Mouse (Mus musculus) NIH3T3 (cell line): ENCODE data around the gene Cenpi.
A peak's percentile ranks its signal among the peaks of the same experiment; 100 is the strongest.
"Not testable (repeated sequence)": the region's sequence is repeated elsewhere in the genome, so short reads cannot be mapped to it uniquely, and the experiment has no call there.

Source experiments
- DNase-seq: peaks from one replicate; pipeline ENCODE4 v3.0.0-alpha.2; 2012; ENCODE audit warnings: low read depth

Cenpi gene

DNA sequence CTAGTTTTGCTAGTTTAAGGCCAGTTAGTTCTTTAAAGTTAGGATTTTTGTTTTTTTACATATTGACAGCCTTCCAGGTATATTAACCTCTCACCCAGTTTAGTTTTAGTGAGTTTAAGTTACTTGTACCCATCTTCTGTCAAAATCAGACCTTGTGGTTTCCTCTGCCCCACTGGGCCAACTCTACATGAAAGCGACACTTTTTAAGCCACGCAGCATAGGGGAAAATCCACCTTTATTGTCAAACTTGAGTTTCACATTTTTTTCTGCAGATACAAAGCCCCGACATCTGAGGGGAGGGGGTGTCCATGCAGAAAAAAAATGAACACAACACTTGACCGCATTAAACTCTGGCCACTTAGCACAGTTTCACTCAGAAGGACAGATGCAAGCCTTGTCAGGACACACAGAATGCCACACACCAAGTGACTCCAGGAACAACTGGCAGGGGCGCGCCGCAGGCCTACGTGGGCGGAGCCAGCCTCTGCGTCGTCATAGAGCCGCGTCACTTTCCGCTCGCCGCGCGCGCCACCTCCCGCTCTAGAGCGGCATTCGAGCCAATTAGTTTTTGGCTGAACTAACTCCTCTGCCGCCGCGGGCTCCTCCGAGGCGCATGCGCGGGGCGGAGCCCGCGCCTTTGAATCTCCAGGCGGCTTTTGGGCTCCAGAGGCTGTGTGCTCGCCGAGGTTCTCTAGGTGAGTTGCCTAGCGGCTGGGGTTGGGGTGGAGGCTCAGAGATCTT lies at the start of gene Cenpi:
Gene Cenpi, plus strand, starts transcription at position 551 of the 741 bp plus-strand sequence.
- DNase-seq, result peak; percentile 93

- DNase-seq, result no peak
Measured at GRCm38 (mm10) chrX:134261191-134261590, 46.7 kb upstream of the Cenpi start.

DNA sequence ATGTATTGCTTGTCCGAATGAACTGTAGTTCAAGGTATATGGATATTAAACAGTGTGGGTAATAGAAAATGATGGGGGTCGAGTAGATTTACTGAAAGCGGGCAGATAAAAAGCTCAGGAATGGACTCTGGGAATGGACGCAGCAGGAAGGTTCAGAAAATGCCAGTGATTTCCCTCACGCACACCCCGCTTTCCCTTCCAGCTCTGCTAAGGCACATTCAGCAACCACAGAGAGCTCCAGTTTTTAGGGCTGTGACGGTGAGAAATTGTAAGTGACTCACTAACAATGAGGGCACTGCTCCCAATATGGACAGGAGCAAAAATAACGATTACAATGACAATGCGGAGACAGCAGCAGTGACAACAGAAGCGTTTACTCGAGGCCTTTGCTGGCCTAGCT lies 45.8 kb upstream of the Cenpi start:
- DNase-seq, result no peak

GRCm38 (mm10) chrX:134275715-134276114 lies 32.2 kb upstream of the Cenpi start:
- DNase-seq, result peak; percentile 51

GRCm38 (mm10) chrX:134276275-134277160 lies 31.4 kb upstream of the Cenpi start, which contains the start of gene Trmt2b:
Gene Trmt2b (minus strand): TSS chrX:134276984.
- peak; percentile 71 for DNase-seq

GRCm38 (mm10) chrX:134280531-134280930 lies 27.4 kb upstream of the Cenpi start:
- DNase-seq, result no peak

- no peak for DNase-seq
Measured at GRCm38 (mm10) chrX:134285102-134285501, 22.8 kb upstream of the Cenpi start.

DNA sequence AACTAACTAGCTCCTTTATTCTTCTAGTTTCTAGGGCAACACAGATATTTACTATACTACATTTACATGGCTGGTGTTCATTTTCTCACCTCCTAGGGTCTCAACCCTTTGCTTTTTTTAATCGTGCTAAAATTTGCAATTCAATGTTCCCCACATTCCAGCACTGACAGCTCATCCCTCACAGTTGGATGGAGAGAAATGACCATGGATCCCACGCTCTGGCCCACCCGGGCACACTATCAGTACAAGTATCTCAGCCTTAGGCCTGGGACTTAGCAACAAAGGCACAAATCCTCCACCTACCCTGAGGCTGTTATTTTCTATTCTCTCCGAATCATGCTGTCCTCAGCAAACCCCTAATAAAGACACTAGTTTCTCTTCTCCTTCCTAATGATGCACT lies 22.1 kb upstream of the Cenpi start:
- DNase-seq, result no peak

DNA sequence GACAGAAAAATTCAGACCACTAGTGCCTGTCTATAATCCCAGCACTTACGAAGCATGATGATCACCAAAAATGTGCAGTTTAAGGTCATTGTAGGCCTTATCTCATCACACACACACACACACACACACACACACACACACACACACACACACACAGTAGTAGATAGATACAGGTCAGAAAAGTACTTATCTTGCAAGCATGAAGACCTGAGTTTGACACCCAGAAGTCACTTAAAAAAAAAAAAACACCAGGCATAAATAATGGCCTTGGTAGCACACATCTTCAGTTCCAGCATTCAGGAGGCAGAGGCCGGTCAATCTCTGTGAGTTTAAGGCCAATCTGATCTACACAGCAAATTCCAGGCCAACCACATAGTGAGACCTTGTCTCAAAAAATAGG lies 20.6 kb upstream of the Cenpi start:
- DNase-seq, result no peak

- DNase-seq, result no peak
Measured at GRCm38 (mm10) chrX:134296301-134296700, 11.6 kb upstream of the Cenpi start.

- DNase-seq, result no peak
Measured at GRCm38 (mm10) chrX:134296737-134297136, 11.1 kb upstream of the Cenpi start.

DNA sequence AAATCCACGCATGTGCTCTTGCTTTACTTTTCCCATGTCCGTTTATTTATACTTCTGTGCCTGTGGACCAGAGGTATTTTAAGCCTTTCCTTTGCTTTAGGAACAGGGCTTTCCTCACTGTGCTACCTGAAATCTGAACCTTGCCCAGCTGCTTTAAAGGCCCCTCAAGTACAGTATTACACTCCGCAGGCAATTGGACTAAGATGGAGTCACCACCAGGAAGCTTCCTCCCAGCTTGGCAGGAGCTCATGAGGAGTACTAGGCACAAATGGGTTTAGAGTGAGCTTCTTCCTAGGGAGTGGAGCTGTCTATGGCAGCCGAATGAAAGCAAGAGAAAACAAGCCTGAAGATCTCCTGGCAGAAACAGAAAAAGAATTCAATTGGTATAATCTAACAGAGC lies 10.7 kb upstream of the Cenpi start:
- DNase-seq, result no peak

GRCm38 (mm10) chrX:134300219-134300618 lies 7.7 kb upstream of the Cenpi start:
- peak; percentile 9 for DNase-seq

- DNase-seq, result no peak
Measured at GRCm38 (mm10) chrX:134303287-134303686, 4.6 kb upstream of the Cenpi start.

GRCm38 (mm10) chrX:134308275-134308634 lies 371 bp downstream of the Cenpi start:
- DNase-seq, result no peak

GRCm38 (mm10) chrX:134311193-134311592 lies 3.3 kb downstream of the Cenpi start:
- not testable (repeated sequence) for DNase-seq

DNA sequence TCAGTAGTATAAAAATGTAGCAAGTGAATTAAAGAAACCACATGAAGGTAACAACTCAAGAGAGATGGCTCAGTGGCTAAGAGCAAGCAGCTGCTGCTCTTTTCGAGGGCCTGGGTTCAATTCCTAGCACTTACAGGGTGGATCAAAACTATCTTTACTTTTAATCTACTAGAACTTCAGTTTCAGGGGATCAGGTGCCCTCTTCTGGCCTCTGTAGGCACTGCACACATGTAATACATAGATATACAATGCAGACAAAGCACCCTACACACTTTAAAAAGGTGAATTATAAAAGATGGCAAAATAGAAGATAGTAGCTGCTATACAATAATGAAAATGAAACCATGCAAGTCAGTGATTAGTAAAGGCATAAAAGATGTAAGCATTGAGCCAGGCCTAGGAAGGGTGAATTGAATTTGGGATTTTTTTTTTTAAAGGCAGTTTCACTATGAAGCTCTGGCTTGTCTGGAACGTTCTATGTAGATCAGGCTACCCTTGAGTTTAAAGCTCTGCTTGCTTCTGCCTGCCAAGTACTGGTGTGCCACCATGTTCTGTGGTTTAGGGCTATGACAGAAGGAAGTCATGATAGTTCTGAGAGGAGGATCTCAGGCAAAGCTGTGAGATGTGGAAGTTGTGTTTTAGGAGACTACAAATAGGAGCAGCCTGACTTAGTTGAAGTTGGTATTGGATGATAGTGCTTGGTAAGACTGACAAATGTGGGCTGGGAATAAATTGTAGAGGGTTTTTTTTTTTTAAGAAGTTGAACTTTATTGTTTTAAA lies 11.5 kb downstream of the Cenpi start:
- DNase-seq, result peak; percentile 64

DNA sequence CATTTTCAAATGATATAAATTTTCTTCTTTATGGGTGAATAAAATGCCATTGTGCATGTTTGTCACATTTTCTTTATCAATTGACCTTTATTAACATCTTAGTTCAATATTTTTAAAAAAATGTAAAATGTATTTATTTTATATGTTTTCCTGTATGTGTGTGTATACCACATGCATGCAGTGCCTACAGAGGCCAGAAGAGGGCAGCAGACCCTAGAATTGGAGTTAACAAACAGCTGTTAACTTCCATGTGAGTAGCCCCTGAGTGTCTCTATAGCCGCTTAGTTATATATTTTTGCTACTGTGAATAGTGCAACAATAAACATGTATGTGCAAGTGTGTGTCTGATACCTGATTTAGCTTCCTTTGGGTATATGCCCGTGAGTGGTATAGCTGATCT lies 25.4 kb downstream of the Cenpi start:
- peak; percentile 40 for DNase-seq

- DNase-seq, result no peak
Measured at GRCm38 (mm10) chrX:134342735-134343134, 34.9 kb downstream of the Cenpi start.

GRCm38 (mm10) chrX:134350205-134350604 lies 42.3 kb downstream of the Cenpi start:
- no peak for DNase-seq

DNA sequence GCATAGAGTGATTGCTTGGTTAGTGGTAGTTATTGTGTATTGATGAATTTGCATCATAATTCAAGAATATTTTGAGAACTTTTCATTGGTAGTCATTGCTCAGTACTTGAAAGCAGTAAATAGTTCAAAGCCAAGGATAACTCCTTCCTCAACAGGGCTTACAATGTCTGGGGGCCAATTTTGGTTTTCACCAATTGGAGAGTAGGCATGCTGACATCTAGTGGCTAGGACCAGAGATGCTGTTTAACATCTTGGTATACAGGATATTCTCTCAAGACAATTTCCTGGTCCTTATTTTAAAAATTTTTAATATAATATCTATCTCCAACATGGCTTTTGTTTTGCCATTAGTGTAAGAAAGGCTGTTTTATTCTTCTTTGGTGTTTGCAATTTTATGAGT lies 46.0 kb downstream of the Cenpi start:
- DNase-seq, result peak; percentile 50

GRCm38 (mm10) chrX:134359336-134359735 lies 51.5 kb downstream of the Cenpi start:
- peak; percentile 52 for DNase-seq
